Mouse (Mus musculus): ENCODE measurements around the gene Grin2d. TPM values are rescaled to one million over a fixed set of nuclear protein-coding genes. Genes with fewer than 3 reads are reported as not detected.

Grin2d gene
- polyA plus RNA-seq, 1 experiment: 10.4 TPM

DNA sequence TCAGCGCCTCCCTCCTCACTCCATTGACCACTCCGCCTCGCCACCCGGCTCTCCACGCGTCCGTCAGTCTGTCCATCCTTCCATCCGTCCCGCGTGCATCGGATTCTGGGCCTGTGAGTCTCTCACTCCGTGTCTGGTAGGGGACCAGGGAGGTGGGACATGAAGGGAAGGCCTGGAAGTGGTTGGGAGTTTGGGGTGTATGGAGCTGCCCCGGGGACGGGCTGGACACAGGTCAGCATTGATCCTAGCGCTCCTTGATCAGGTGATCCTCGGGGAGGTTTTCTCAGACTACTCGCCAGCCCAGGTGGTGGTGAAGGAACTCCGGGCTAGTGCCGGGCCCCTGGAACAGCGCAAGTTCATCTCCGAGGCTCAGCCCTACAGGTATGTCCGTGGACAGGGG, 90.5 kb downstream of the Grin2d start:
- 81% methylated on average over 22 of the region's 22 CpGs for WGBS

GRCm38 (mm10) chr7:45786661-45787413, 91.3 kb downstream of the Grin2d start:
- no peak overlapping the region for H3K4me3 ChIP-seq (ENCODE audit: low read depth, low read length)
- TF ChIP-seq POLR2A (IDR thresholded peaks at IDR 0.05; ENCODE audit: low read depth, low read length) (no peak), CTCF (IDR thresholded peaks at IDR 0.05; ENCODE audit: extremely low read depth, insufficient read length, insufficient replicate concordance, low read depth, low read length) (no peak)
- peaks cover 5% of the 10 kb centered on the region for H3K4me1 ChIP-seq (ENCODE audit: control insufficient read depth, insufficient read depth, insufficient read length, low read length)
- no peaks in the 10 kb centered on the region for H3K36me3 ChIP-seq (ENCODE audit: control insufficient read depth, insufficient read depth, low read length)
- 17% methylated on average over 17 of the region's 17 CpGs for WGBS
- no peak overlapping the region for H3K27ac ChIP-seq (ENCODE audit: insufficient read depth, low read depth, low read length)
- H3K27me3 ChIP-seq (ENCODE audit: control insufficient read depth, insufficient read depth, low read length): peaks cover 20% of the 10 kb centered on the region

More for the DNA sequence above, 90.5 kb downstream of the Grin2d start:
- no peaks in the 10 kb centered on the region for H3K36me3 ChIP-seq (ENCODE audit: control insufficient read depth, insufficient read depth, low read length)
- H3K4me1 ChIP-seq (ENCODE audit: control insufficient read depth, insufficient read depth, insufficient read length, low read length): peaks cover 5% of the 10 kb centered on the region
- no peak overlapping the region for H3K4me3 ChIP-seq (ENCODE audit: low read depth, low read length)
- TF ChIP-seq POLR2A (IDR thresholded peaks at IDR 0.05; ENCODE audit: low read depth, low read length) (no peak), CTCF (IDR thresholded peaks at IDR 0.05; ENCODE audit: extremely low read depth, insufficient read length, insufficient replicate concordance, low read depth, low read length) (no peak)
- H3K27ac ChIP-seq (ENCODE audit: insufficient read depth, low read depth, low read length): no peak overlapping the region
- H3K27me3 ChIP-seq (ENCODE audit: control insufficient read depth, insufficient read depth, low read length): peaks cover 20% of the 10 kb centered on the region

DNA sequence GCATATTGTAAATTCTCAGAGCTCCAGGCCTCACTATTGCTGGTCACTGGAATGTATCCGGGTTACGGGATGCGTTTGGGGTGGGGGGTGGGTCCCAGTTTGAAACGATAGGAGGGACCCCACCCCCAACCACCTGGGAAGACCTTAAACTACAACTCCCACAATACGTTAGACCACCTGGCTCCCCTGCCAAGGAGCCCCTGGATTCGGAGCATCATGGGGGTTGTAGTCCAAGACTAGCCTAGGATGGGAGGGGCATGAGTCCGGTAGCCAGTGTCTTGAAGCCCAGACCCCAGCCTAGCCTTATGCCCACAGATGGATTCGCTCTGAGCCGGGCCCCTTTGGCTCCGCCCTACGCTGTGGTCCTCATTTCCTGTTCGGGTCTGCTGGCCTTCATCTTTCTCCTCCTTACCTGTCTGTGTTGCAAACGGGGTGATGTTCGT, 92.0 kb downstream of the Grin2d start:
- Histone ChIP-seq H3K4me1 (ENCODE audit: control insufficient read depth, insufficient read depth, insufficient read length, low read length) (peaks cover 5% of the 10 kb centered on the region), H3K27me3 (ENCODE audit: control insufficient read depth, insufficient read depth, low read length) (peaks cover 20% of the 10 kb centered on the region), H3K4me3 (ENCODE audit: low read depth, low read length) (no peak overlapping the region), H3K27ac (ENCODE audit: insufficient read depth, low read depth, low read length) (no peak overlapping the region), H3K36me3 (ENCODE audit: control insufficient read depth, insufficient read depth, low read length) (no peaks in the 10 kb centered on the region)
- 5% methylated on average over 14 of the region's 14 CpGs for WGBS
- no peak for TF ChIP-seq POLR2A (IDR thresholded peaks at IDR 0.05; ENCODE audit: low read depth, low read length)
- no peak for TF ChIP-seq CTCF (IDR thresholded peaks at IDR 0.05; ENCODE audit: extremely low read depth, insufficient read length, insufficient replicate concordance, low read depth, low read length)

- WGBS: 3% methylated on average over 39 of the region's 42 CpGs
- no peak overlapping the region for H3K27ac ChIP-seq (ENCODE audit: insufficient read depth, low read depth, low read length)
- no peaks in the 10 kb centered on the region for H3K36me3 ChIP-seq (ENCODE audit: control insufficient read depth, insufficient read depth, low read length)
- H3K4me3 ChIP-seq (ENCODE audit: low read depth, low read length): peak overlapping the region; percentile 36
- H3K27me3 ChIP-seq (ENCODE audit: control insufficient read depth, insufficient read depth, low read length): peaks cover 20% of the 10 kb centered on the region
- peaks cover 5% of the 10 kb centered on the region for H3K4me1 ChIP-seq (ENCODE audit: control insufficient read depth, insufficient read depth, insufficient read length, low read length)
- TF ChIP-seq CTCF (IDR thresholded peaks at IDR 0.05; ENCODE audit: extremely low read depth, insufficient read length, insufficient replicate concordance, low read depth, low read length) (no peak), POLR2A (IDR thresholded peaks at IDR 0.05; ENCODE audit: low read depth, low read length) (no peak)
Observed at GRCm38 (mm10) chr7:45785388-45786135, 92.6 kb downstream of the Grin2d start.

DNA sequence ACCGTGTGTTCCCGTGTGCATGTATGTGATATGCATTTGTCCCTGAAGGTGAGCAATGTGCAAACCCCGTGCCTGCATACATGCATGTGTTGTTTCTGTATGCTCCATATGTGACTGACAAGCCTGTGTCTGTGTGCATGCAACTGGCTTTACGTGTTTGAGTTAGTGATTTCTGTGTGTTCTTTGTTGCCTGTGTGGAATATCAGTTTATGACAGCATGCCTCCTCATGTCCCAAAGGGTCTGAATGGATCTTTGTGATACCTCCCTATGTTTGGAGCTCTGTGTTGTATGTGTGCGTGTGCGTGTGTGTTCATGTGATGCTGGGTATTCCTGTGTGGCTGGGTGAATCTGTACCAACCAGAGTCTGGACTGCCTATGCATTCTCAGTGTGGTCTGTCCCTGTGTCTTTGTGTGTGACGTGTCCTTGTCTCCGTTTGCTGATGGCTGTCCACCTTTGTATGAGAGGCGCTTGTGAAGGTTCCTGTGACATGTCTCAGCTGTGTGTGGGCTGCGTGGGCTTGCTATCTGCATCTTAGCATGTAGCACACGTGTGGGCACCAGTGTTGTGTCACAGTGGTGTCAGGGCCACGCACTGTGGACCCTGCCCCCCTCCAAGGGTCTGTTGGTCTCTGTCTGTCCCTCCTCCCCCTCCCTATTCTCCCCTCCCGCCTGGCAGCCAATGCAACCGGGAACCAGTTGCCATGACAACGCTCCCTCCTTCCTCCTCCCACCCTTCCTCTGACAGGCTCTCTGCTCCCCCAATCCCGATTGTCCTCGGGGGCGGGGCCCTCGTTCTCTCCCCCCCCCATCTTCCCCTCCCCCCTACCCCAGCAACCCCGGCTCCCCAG, 93.4 kb downstream of the Grin2d start, which contains the start of gene Sult2b1:
Gene Sult2b1, minus strand, starts transcription at position 146 of the 849 bp plus-strand sequence.
- Histone ChIP-seq H3K4me1 (ENCODE audit: control insufficient read depth, insufficient read depth, insufficient read length, low read length) (peaks cover 5% of the 10 kb centered on the region), H3K27me3 (ENCODE audit: control insufficient read depth, insufficient read depth, low read length) (peaks cover 20% of the 10 kb centered on the region), H3K36me3 (ENCODE audit: control insufficient read depth, insufficient read depth, low read length) (no peaks in the 10 kb centered on the region), H3K4me3 (ENCODE audit: low read depth, low read length) (peak within 1 kb of the TSS; percentile 63), H3K27ac (ENCODE audit: insufficient read depth, low read depth, low read length) (no peak within 1 kb of the TSS)
- TF ChIP-seq POLR2A (IDR thresholded peaks at IDR 0.05; ENCODE audit: low read depth, low read length): no peak
- TF ChIP-seq CTCF (IDR thresholded peaks at IDR 0.05; ENCODE audit: extremely low read depth, insufficient read length, insufficient replicate concordance, low read depth, low read length): no peak
- 25% methylated on average over 20 of the region's 20 CpGs for WGBS

- Histone ChIP-seq H3K27ac (ENCODE audit: insufficient read depth, low read depth, low read length) (no peak within 1 kb of the TSS), H3K27me3 (ENCODE audit: control insufficient read depth, insufficient read depth, low read length) (peaks cover 20% of the 10 kb centered on the region), H3K4me3 (ENCODE audit: low read depth, low read length) (peak within 1 kb of the TSS; percentile 63), H3K4me1 (ENCODE audit: control insufficient read depth, insufficient read depth, insufficient read length, low read length) (peaks cover 10% of the 10 kb centered on the region), H3K36me3 (ENCODE audit: control insufficient read depth, insufficient read depth, low read length) (no peaks in the 10 kb centered on the region)
- under 1% methylated on average over 38 of the region's 38 CpGs for WGBS
- TF ChIP-seq CTCF (IDR thresholded peaks at IDR 0.05; ENCODE audit: extremely low read depth, insufficient read length, insufficient replicate concordance, low read depth, low read length) (0 out of 2 replicates have a peak, but pooled peaks have one; percentile 26), POLR2A (IDR thresholded peaks at IDR 0.05; ENCODE audit: low read depth, low read length) (no peak)
Observed at GRCm38 (mm10) chr7:45783511-45784091, 94.6 kb downstream of the Grin2d start, which contains the start of gene Lmtk3. Lmtk3 (plus strand) TSS chr7:45783738.
